Mouse (Mus musculus) embryo, embryonic 10 days (tissue): ENCODE measurements around the gene Vwa3b.
A peak's percentile ranks its signal among the peaks of the same experiment; 100 is the strongest.

Experiments used
- DNase-seq: peaks from one replicate; pipeline ENCODE4 v3.0.0-alpha.2; 2015; ENCODE audit warnings: low spot score

Gene Vwa3b

GRCm38 (mm10) chr1:37011626-37012209 is 14.7 kb upstream of the Vwa3b start:
- no peak for DNase-seq

GRCm38 (mm10) chr1:37013006-37013405 is 13.4 kb upstream of the Vwa3b start:
- no peak for DNase-seq

GRCm38 (mm10) chr1:37013687-37014086 is 12.7 kb upstream of the Vwa3b start:
- no peak for DNase-seq

- no peak for DNase-seq
Measured at GRCm38 (mm10) chr1:37019017-37019416, 7.4 kb upstream of the Vwa3b start.

- DNase-seq: no peak
Measured at GRCm38 (mm10) chr1:37022704-37023103, 3.7 kb upstream of the Vwa3b start.

- no peak for DNase-seq
Measured at GRCm38 (mm10) chr1:37024736-37025135, 1.7 kb upstream of the Vwa3b start.

GRCm38 (mm10) chr1:37025376-37025775 is 1.0 kb upstream of the Vwa3b start:
- no peak for DNase-seq

- DNase-seq: no peak
Measured at GRCm38 (mm10) chr1:37026866-37027265, 470 bp downstream of the Vwa3b start.

GRCm38 (mm10) chr1:37028439-37029153 is 2.2 kb downstream of the Vwa3b start:
- DNase-seq: peak; percentile 7

GRCm38 (mm10) chr1:37029154-37029907 is 2.9 kb downstream of the Vwa3b start:
- DNase-seq: peak; percentile 94

- no peak for DNase-seq
Measured at GRCm38 (mm10) chr1:37029942-37030341, 3.5 kb downstream of the Vwa3b start.

GRCm38 (mm10) chr1:37030693-37031092 is 4.3 kb downstream of the Vwa3b start:
- DNase-seq: no peak

GRCm38 (mm10) chr1:37035879-37036278 is 9.5 kb downstream of the Vwa3b start:
- DNase-seq: no peak

GRCm38 (mm10) chr1:37041126-37041525 is 14.7 kb downstream of the Vwa3b start:
- no peak for DNase-seq

- no peak for DNase-seq
Measured at GRCm38 (mm10) chr1:37041856-37042255, 15.5 kb downstream of the Vwa3b start.

- no peak for DNase-seq
Measured at GRCm38 (mm10) chr1:37042769-37043168, 16.4 kb downstream of the Vwa3b start.

- no peak for DNase-seq
Measured at GRCm38 (mm10) chr1:37043196-37043595, 16.8 kb downstream of the Vwa3b start.

GRCm38 (mm10) chr1:37045472-37045871 is 19.1 kb downstream of the Vwa3b start:
- no peak for DNase-seq

- DNase-seq: no peak
Measured at GRCm38 (mm10) chr1:37049159-37049558, 22.8 kb downstream of the Vwa3b start.

- DNase-seq: no peak
Measured at GRCm38 (mm10) chr1:37053691-37054090, 27.3 kb downstream of the Vwa3b start.

- DNase-seq: no peak
Measured at GRCm38 (mm10) chr1:37056831-37057561, 30.6 kb downstream of the Vwa3b start.

- no peak for DNase-seq
Measured at GRCm38 (mm10) chr1:37060856-37061255, 34.5 kb downstream of the Vwa3b start.
